Mouse (Mus musculus) kidney, adult 9 months (tissue): Measurements from ENCODE around the gene Agfg2.

Experiments
- DNase-seq: peaks from one replicate; pipeline ENCODE4 v3.0.0; 2022

Gene Agfg2

DNA sequence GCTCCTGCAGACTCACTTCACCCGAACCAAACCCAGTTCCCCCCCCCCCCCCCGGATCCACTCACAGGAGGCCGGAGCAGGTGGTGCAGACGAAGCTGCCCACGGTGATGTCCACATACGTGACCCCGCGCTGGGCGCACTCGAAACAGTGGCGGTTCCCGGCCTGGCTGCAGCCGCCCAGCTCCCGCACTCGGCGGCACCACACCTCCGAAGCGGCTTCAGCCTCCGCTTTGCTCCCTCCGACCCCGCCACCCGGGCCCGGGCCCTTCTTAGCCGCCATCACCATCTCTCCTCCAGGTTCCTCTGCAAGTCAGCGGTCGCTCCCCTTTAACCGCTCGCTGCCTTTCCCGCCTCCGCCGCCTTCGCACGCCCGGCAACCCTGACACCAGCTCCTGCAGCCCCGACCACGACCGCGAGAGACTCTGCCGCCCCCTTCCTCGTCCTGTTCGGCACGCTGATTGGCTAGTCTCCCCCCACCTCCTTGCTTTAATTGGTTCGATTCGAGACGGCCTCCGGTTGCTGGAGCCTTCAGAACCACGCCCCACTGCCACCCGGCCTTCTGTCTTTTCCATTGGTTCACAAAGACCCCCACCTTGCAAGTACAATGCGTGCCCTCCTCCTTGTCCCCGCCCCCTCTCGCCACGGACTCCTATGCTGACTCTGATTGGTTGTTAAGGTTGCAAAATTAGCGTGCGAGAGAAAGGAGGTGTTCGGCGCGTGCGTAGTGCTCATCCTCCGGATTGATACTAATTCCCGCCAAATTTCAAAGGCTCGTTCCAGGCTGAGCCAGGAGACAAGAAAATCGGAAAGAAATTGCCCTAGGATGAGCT lies at the start of gene Agfg2:
Gene Agfg2, minus strand, starts transcription at position 433 of the 830 bp plus-strand sequence.
- DNase-seq, result peak; percentile 100

- no peak for DNase-seq
Measured at GRCm38 (mm10) chr5:137733638-137734288, 49.2 kb upstream of the Agfg2 start.

DNA sequence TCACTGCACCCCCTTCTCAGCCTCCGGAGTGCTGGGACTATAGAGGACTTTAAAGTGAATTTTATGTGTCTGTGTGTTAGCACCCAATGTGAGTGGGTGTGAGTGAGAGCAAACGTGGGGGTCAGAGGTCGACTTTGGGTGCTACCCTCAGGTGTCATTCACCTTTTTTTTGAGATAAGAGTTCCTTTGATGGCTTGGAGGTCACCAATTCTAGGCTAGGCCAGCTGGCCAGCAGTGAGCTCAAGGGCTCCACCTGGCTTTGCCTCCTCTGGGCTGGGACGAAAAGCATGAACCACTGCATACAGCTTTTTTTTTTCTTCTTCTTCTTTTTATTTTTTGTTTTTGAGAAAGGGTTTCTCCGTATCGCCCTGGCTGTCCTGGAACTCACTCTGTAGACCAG lies 42.2 kb upstream of the Agfg2 start:
- DNase-seq, result no peak

- no peak for DNase-seq
Measured at GRCm38 (mm10) chr5:137723840-137724239, 39.3 kb upstream of the Agfg2 start.

DNA sequence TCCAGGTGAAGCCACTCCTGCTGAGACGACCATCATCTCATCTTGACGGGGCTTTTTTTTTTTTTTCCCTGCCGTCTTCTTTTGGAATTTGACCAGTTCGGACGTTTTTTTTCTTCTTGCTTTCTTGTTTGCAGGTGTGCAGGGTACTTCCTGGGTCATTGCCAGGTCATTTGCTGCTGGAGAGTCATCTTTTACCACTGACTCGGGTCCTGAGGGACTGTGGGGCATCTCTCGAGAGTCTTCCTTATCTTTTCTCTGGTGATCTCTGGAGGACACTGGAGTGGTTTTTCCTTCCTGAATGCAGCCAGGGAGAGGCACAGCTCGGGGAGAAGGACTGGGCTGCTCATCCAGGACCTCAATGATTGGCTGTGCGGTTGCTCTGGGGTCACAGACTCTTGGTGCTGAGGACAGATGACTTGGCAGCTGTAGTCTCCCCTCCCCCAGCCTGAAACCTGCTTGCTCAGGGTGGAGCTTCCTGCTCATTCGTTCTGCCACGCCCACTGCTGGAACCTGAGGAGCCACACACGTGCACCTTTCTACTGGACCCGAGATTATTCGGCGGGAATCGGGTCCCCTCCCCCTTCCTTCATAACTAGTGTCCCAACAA lies 36.1 kb upstream of the Agfg2 start:
- peak; percentile 75 for DNase-seq

- no peak for DNase-seq
Measured at GRCm38 (mm10) chr5:137719088-137719487, 34.6 kb upstream of the Agfg2 start.

DNA sequence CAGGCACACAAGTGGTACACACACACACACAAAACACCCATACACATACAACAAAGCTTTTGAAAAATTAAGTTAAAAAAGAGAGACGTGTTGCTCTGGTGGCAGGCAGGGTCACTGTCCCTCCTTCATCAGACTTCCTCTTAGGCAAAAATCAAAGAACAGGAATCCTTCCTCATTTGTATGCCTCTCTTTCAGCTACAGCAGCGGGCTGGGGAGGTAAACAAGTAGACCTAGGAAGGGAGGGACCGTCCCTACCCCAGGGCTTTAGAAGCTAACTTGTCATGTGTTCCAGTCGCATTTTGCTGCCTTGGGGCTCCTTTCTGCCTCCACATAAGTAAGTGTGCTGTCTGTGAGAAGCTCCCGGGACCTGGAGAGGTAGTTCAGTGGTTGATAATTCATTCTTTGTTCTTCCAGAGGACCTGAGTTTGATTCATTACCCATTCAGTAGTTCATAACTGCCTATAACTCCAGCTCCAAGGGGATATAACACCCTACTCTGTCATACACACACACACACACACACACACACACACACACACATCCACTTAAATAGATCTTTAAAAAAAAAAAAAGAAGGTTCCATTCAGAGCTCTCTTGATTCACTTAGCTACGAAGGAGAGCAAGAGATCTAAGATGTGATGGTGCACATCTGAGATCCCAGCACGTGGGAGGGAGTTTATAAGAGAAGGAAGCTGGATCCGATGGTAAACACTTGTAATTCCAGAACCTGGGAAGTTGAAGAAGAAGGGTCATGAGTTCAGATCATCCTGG lies 33.7 kb upstream of the Agfg2 start:
- no peak for DNase-seq

GRCm38 (mm10) chr5:137715685-137716084 lies 31.2 kb upstream of the Agfg2 start:
- DNase-seq, result no peak

DNA sequence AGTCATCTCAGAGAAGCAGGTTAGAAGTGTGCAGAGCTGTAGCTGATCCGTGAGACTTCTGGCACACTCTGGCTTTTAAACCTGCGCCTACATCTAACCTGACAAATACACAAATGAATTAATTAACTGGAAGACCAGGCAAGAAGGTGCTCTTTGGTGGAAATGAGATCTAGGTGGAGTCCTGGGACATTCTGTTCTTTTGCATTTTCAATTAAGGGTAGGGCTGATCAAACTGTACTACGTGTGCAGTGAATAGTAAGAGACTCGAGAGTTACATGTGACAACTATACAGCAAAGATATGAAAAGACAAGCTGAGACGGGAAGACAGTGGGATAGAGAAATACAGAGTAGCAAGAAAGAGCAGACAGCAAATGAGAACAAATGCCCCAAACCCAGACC lies 28.9 kb upstream of the Agfg2 start:
- no peak for DNase-seq

- DNase-seq, result peak; percentile 82
Measured at GRCm38 (mm10) chr5:137706913-137707633, 22.5 kb upstream of the Agfg2 start.

- DNase-seq, result no peak
Measured at GRCm38 (mm10) chr5:137705242-137705641, 20.7 kb upstream of the Agfg2 start.

- no peak for DNase-seq
Measured at GRCm38 (mm10) chr5:137699850-137700249, 15.3 kb upstream of the Agfg2 start.

GRCm38 (mm10) chr5:137699080-137699479 lies 14.6 kb upstream of the Agfg2 start:
- no peak for DNase-seq

DNA sequence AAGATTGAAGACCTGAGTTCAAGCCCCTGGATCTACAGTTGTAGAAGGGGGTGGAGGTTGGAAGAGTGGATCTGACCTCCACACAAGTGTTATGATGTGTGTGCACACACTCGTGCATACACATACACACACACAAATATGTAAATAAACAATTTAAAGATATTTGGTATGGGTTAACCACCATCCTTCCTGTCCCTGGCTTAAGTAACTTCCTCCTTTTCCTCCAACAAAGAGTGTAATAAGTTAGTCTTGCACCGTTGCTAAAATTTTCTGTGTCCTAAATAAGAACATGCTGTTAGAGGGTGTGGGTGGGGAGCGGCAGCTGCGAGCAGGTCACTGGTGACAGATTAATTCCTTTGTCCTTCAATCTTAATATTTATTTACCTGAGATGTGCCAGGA lies 11.4 kb upstream of the Agfg2 start:
- DNase-seq, result no peak

DNA sequence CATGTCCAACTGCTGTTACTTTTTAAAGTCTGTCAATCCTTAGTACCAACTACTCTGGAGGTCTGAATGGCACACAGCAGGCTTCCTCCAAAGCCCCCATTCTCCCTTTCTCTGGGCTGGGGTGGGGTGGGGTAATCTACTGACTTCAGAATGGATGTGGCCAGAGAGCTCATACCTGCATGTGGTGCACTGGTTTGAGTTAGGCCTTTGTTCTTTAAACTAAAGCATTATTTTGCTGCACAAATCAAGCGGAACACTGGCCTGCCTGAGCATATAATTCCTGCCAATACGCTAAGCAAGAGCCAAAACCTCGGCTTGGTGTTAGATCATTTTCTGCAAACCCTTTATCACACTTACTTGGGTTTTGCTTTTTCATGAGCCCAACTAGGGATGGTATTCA lies 10.3 kb upstream of the Agfg2 start:
- no peak for DNase-seq

GRCm38 (mm10) chr5:137691881-137692280 lies 7.4 kb upstream of the Agfg2 start:
- no peak for DNase-seq

GRCm38 (mm10) chr5:137690531-137690930 lies 6.0 kb upstream of the Agfg2 start:
- peak; percentile 18 for DNase-seq

DNA sequence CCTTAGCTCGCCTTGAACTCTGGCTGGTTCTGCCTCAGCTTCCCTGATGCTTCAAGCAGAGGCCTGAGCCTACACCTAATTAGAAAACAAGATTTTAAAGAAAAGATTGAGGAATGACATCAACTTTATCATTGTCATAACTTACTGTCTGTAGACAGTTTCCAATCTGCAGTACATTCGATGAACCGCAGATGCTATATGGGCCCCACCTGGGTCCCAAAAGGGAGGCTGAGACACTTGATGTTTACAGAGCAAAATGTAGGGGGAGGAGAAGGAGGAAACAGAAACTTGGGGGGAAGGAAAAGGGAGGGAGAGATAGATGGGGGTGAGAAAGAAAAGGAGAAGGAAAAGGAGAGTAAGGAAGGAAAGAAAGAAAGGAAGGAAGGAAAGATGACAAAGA lies 5.4 kb upstream of the Agfg2 start:
- no peak for DNase-seq

DNA sequence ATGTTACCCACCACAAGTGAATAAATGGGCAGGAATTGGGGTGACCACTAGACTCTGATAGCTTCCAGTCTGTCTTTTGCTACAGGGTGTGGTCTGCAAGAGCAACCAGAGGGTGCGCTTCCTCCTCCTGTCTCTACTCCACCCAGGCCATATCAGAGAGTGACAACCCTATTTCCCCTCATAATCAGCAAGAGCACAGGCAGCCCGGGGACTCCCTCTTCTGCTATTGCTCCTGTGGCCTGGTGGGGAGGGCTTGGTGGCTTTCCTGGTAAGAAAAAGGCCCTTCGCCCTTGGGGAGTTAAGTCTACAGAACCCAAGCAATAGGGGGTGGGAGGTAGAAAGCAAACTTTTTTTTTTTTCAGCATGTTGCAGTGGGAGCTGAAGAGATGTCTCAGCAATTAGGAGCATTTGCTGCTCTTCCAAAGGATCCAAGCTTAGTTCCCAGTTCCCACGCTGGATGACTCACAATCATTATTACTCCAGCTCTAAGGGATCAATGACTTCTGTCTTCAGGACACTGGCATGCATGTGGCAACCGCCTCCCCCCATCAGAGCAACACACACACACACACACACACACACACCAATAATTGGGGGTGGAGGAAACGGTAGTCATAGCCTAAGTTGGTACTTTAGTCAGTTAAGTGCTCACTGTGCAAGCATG lies 1.7 kb upstream of the Agfg2 start:
- no peak for DNase-seq

- DNase-seq, result no peak
Measured at GRCm38 (mm10) chr5:137685653-137686052, 1.1 kb upstream of the Agfg2 start.

DNA sequence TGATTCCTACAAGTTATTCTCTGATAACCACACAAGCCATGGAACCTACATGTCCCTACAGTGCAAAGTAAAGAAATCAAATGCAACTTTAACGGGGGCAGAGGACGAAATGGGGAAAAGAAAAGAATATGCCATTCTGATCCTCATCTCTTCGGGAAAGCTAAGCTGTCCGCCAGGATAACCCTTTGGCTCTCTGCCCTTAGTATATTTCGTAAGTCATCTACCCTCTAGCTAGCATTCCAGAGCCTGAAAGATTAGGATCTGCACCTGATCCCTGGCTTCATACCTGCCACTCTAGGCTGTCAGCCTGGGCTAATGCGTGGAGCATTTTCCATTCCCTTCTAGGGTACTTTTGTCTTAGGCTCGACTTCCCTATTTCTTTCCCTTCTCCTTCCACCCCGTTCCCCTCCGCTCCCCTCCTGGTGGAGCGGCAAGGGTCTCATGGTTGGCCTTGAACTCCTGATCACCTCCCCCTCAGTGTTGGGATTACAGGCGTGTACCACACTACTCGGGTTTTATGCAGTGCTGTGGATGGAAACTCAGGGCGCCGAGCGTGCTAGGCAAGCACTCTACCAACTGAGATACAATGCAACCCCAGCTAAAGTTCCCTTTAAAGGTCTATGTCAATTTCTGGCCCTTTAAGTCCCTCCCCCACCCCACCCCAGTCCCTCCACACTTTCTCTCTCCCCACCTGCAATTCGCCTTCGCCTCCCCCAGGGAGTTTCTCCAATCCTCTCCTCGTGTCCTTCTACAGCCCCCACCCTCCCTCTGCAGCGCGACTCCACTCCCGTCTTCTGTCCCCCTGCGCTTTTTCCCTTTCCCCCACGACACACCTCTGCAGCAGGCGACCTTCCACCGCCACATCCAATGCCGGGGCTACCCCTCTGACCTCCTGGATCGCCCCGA lies 885 bp downstream of the Agfg2 start:
- peak; percentile 55 for DNase-seq
